Mouse (Mus musculus): Measurements from ENCODE around the gene Cnn2.
"Not testable (repeated sequence)": the region's sequence is repeated elsewhere in the genome, so short reads cannot be mapped to it uniquely, and the experiment has no call there.

Gene Cnn2

GRCm38 (mm10) chr10:79988506-79989271 is at the start of gene Cnn2:
Gene Cnn2, plus strand, starts transcription at chr10:79988584.
- peak; percentile 63 for DNase-seq (ENCODE audit: low spot score)

DNA sequence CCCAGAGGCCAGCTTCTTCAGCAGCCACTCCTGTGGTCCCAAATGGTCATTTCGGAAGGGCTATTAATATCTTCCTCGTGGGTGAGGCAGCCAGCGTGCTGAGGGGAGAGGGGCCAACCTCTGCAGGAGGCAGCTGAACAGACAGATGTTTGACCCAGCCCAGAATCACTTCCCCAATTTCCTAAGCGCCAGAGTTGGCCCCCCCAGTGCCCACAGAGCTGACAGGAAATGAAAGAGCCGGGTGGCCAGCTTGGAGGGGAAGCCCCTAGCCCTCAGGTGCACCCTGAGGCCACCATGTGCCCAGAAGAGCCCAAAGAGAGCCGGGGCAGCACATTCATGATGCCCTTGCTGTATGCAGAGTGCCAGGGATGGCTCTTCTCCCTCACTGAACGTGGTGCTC is 47.6 kb upstream of the Cnn2 start:
- DNase-seq (ENCODE audit: low spot score) = no peak

DNA sequence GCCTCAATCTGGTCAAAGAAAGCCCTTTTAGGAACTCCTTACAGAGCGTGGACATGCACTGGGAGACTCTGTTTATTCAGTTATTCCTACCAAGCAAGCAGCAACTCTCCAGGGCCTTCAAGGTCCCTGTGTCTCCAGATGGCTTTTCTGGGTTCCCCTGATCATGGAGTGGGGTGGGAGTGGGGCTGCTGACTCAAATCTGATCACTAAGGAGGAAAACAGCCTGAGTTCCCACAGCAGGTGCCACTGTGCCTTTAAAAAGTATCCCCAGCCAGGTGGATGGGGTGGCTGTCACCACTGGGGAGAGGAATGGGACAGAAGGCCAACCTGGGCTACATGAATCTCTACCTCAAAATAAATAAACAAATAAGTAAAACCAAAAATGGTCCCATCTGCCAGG is 45.4 kb upstream of the Cnn2 start:
- DNase-seq (ENCODE audit: low spot score) = no peak

- no peak for DNase-seq (ENCODE audit: low spot score)
Observed at GRCm38 (mm10) chr10:79943471-79943901, 44.9 kb upstream of the Cnn2 start.

GRCm38 (mm10) chr10:79945507-79946234 is 42.7 kb upstream of the Cnn2 start:
- DNase-seq (ENCODE audit: low spot score) = no peak

- DNase-seq (ENCODE audit: low spot score) = no peak
Observed at GRCm38 (mm10) chr10:79946752-79947322, 41.5 kb upstream of the Cnn2 start.

- DNase-seq (ENCODE audit: low spot score) = no peak
Observed at GRCm38 (mm10) chr10:79947502-79947901, 40.9 kb upstream of the Cnn2 start.

- no peak for DNase-seq (ENCODE audit: low spot score)
Observed at GRCm38 (mm10) chr10:79949873-79950272, 38.5 kb upstream of the Cnn2 start.

- no peak for DNase-seq (ENCODE audit: low spot score)
Observed at GRCm38 (mm10) chr10:79950661-79951060, 37.7 kb upstream of the Cnn2 start.

- no peak for DNase-seq (ENCODE audit: low spot score)
Observed at GRCm38 (mm10) chr10:79953946-79954345, 34.4 kb upstream of the Cnn2 start.

GRCm38 (mm10) chr10:79955691-79956090 is 32.7 kb upstream of the Cnn2 start:
- no peak for DNase-seq (ENCODE audit: low spot score)

GRCm38 (mm10) chr10:79956643-79957154 is 31.7 kb upstream of the Cnn2 start:
- DNase-seq (ENCODE audit: low spot score) = no peak

DNA sequence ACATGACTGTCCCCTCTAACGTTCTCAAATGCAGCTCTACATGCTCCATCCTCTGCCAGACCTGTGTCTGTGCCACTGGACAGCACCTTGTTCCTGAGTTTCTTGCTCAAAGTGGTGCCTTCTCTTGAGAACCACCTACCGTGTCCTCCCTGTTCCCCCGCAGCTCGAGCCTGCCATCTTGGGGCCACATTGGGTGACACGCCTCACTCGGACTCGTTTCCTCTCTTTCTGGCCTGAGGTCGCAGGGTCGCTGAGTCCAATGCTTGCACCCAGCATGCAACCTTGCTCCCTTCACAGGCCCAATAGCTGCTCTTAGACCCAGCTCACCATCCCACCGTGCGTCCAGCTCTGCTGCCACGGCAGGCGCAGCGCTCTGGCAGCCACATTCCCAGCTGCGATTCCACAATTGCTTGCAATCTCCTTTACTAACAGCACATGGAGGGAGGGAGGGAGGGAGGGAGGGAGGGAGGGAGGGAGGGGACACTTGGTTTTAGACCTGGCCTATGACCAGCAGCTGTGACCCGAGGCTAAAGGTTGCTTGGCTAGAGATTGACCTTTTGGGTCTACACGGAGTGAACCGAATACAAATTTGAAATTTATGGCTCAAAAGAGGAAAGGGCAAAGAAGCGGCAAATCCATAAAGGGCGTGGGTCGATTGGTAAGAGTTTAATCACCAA is 30.1 kb upstream of the Cnn2 start:
- DNase-seq (ENCODE audit: low spot score) = peak; percentile 81

DNA sequence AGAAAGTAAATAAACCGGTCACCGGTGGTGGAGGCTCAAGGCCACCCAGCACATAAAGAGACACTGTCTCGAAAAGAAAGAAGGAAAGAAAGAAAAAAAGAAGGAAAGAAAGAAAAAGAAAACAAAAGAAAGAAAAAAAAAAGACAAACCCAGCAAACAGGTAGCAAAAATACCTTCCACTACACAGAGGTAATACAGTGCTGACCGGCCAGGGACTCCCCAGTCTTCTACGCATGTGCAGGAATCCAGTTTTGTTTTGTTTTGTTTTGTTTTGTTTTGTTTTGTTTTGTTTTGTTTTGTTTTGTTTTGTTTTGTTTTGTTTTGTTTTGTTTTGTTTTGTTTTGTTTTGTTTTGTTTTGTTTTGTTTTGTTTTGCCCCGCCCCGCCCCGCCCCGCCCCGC is 29.0 kb upstream of the Cnn2 start:
- DNase-seq (ENCODE audit: low spot score) = not testable (repeated sequence)

DNA sequence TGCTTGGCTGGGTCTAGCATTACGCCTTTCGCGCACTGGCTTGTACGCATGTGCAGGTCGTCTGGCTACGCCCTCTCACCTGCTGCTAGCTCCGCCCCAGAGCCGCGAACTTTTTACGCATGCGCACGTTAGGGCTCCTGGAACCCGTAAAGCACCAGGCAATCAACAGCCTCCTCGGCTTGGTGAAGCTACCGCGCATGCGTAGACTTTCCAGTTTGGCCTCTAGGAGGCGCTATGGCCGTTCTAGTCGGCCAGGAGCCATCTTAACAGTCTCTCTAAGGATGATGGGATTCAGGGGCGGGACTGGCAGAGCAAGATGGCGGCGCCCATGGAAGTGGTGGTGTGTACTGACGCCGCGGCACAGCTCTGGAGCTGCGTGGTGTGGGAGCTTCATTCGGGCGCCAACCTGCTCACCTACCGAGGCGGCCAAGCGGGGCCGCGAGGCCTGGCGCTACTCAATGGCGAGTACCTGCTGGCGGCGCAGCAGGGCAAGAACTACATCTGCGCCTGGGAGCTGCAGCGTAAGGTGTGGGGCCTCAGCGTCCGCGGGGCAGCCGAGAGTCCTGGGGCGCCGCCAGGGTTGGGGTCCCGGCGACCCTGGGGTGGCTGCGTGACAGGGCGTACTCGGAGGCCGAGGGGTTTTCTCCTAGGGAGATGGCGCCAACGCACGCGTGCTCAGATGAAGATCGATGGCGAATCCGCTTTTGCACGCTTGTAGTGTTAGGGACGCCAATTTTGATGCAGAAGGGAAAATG is 28.4 kb upstream of the Cnn2 start, which contains the start of gene Wdr18:
Gene Wdr18 (plus strand): TSS at position 306 of the 755 bp plus-strand sequence.
- DNase-seq (ENCODE audit: low spot score) = peak; percentile 99

DNA sequence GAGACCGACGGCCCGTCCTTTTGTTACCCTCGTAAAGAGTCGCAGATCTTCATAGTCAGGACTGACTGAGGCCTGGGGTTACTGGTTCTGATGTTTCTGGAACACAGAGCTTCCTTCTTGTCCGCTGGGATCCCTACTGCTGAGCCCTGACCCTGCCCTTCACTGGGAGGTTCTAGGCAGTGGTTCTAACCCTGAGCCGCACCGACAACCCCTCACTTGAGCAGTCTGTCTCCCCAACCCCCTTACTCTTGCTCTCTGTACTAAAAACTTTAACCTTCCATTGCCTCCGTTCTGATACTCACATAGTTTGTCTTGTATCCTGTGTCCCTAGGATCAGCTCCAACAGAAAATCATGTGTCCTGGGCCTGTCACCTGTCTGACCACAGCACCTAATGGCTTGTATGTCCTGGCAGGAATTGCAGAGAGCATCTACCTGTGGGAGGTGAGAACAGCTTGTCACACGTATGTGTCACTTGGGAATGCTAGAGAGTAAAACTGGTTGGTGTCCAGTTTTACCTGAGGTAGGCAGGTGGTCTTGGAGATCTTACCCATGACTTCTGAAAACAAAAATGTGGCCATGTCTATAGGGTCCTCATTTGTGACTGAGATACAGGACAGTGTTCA is 27.6 kb upstream of the Cnn2 start:
- no peak for DNase-seq (ENCODE audit: low spot score)

DNA sequence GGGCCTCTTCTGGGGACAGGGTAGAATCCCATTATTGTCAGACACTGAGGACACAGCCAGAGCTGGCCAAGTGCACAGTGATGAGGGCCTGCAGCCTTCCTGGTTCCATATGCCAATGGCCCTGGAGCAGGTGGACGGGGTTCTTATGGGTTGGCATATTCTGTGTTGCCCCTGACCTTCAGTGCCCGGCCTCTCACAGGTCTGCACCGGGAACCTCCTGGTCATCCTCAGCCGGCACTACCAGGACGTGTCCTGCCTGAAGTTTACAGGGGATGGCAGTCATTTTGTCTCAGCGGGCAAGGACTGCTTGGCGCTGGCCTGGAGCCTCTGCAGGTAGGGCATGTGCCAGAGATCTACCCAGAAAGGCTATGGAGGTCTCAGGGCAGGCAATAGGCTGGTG is 23.7 kb upstream of the Cnn2 start:
- no peak for DNase-seq (ENCODE audit: low spot score)

DNA sequence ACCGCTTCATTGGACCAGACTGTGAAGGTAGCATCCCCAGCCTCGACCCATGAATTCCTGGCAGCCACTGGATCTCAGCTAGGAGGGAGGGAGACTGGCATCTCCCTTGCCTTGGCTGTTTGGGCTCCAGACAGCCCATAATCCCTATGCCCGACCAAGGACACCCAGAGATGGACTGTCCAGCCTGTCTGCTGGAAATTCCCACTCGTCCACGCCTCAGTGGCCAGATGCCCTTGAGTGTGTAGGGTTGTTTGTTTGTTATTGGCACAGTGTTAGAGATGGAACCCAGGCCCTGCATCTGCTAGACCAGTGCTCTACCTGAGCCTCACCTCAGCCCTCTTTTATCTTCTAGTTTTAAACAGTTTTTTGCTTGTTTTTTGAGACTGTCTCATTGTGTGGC is 23.1 kb upstream of the Cnn2 start:
- no peak for DNase-seq (ENCODE audit: low spot score)

DNA sequence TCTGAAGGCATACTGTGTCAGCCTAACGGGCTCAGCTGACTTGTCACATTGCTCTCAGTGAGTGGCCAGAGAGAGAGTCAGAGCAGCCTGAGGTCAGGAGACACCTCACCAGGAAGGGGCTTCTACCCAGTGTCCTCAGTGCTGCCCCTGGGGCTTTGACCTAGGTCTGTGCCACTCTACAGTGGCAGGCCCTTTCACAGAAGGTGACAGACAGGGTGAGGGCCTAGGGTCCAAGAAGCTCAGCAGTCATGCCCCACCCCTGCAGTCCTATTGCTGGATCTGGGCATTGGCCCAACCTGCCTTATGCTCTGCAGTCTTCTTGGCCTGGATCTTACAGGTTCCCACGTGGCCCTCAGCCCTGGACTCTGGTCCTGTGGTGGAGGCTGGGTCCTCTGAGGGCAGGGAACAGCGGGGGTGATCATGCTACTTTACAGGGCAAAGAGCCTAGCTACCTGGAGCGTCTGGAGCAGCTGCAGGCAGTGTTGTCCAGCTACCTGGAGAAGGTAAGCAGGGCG is 21.4 kb upstream of the Cnn2 start:
- no peak for DNase-seq (ENCODE audit: low spot score)

DNA sequence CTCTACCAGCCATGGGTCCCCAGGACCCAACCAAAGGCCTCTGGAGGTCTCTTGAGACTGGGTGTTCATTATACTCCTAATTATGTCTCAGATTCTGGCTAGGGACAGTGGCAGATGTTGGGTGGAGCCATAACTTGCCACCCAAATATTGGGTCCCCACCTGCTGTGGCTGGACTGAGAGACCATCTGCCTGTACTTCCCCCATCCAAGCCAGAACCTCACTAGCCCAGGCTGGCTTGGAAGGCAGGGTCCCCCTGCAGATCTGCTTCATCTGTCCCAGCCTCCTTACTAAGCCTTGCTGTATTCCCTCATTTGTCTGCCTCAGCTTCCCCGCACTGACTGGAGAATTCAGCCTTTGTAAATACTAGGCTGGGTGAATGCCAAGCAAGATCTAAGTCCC is 20.2 kb upstream of the Cnn2 start:
- DNase-seq (ENCODE audit: low spot score) = no peak

DNA sequence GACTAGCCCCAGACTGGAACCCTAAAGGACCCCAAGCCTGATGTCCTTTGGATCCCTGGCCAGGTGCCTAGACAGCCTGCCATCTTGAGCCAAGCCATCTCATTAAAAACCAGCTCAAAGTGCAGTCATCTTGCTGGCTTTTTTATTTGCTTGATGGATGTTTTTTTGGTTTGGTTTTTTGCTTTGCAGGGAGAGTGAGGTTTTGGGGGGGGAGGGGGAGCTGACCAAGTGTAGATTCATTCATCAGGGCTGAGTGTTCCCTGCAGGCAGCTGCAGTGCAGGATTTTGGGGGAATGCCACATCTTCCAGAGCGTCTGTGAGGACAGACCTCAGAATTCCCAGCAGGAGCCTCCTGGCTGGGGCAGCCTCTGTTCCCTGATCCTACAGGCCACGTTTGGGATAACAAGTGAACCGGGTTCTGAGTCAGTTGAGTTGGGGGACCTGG is 19.2 kb upstream of the Cnn2 start:
- no peak for DNase-seq (ENCODE audit: low spot score)
